Mouse (Mus musculus): ENCODE measurements around the gene Skap1.
"Not testable (repeated sequence)": the region's sequence is repeated elsewhere in the genome, so short reads cannot be mapped to it uniquely, and the experiment has no call there.

Skap1 gene

GRCm38 (mm10) chr11:96696168-96696727 is 231.9 kb downstream of the Skap1 start:
- no peak for DNase-seq (ENCODE audit: low spot score in 2 of 2)

DNA sequence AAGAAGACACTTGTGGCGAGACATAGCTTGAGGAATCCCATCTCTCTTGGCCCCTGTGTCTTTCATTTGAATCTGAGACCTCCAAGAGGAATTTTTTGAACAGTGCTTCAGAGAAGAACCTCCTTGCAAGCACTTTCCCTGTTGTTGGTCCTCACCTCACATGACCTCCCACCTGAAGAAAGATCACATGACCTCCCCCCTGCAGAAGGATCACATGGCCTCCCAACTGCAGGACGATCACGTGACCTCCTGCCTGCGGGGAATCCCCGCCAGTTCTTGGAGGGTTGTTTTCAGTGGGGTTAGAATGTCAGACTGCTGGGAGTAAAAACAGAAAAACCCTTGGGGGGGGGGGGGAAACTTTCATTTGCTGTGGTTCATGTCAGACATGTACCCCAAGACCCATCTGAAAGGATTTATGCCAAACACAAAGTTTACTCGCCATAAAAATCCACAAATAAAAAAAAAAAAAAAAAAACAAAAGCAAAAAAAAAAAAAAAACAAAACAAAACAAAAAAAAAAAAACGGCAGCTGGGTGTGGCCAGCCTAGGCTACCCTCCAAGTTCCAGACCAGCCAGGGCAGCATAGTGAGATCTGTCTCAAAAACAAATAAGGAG is 232.6 kb downstream of the Skap1 start:
- peak in 1 of 2 experiments; percentile 20 for DNase-seq (ENCODE audit: low spot score in 2 of 2)

DNA sequence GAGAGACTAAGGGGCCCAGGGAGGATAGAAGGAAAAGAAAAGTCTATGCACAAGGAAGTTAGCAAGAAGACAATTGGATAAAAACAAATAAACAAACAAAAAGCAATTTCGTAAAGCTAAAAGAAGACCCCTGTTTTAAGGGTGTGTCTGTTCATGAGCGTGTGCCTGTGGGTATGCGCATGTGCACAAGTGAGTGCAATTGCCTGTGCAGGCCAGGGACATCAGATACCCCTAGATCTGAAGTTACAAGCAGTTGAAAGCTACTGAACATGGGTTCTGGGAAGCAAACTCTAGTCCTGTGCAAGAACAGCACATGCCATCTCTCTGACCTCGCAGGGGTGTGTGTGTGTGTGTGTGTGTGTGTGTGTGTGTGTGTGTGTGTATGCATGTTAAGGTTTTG is 233.1 kb downstream of the Skap1 start:
- no peak for DNase-seq (ENCODE audit: low spot score in 2 of 2)

GRCm38 (mm10) chr11:96703813-96704212 is 239.4 kb downstream of the Skap1 start:
- no peak for DNase-seq (ENCODE audit: low spot score in 2 of 2)

DNA sequence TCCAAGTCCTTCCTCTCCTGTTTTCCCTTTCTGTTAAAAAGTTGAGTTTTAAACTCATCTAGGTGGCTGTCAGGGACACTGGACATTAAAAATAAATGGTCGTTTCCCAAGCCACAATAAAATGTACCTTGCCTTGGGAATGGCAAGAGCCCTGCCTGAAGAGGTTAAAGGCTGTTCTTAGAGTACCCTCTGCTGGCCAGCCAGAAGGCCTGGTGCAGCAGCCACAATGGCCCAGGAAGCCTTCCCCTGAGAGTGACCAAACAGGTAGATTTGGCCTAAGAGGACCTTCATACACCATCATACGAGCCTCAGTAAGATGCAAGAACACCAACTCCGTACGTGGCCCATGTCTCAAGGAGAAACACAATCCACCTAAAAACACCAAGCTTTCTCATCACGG is 246.9 kb downstream of the Skap1 start:
- no peak for DNase-seq (ENCODE audit: low spot score in 2 of 2)

DNA sequence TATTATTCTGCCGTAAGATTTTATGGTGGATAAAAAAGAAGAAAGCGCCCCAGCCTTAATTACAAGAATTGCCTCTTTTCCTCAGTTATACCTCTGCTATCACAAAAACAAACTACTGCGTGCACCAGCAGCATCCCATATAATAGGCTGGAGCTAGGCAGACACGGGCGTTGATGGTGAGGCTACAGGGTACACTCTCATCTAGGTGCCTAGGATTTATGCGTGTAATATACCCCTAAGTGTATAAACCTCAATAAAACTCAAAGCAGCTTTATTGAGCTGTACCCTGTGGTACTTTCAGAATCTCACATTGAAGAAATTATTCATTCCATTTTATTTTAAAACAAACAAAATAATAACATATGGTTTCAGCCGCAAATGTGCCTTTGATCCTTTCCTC is 247.3 kb downstream of the Skap1 start:
- no peak for DNase-seq (ENCODE audit: low spot score in 2 of 2)

GRCm38 (mm10) chr11:96713210-96714005 is 249.0 kb downstream of the Skap1 start:
- DNase-seq (ENCODE audit: low spot score in 2 of 2) = no peak

DNA sequence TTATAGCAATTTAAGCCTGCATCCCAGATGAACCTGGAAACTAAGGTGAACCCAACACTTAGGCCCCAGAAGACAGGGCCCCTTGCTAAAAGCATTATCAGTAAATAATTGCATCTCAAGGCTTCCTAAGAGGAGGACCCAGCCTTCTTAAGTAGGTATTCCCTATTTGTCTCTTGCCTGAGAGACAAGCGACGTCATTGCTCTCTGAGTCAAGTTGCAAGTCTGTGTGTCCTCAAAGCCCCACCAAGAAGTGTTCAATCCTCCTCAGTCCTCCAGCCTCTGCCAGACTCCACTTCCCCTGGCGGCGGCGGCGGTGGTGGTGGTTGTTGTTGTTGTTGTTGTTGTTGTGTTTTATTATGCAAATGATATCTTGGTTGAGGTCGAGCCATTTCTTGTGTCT is 249.6 kb downstream of the Skap1 start:
- DNase-seq (ENCODE audit: low spot score in 2 of 2) = no peak

- DNase-seq (ENCODE audit: low spot score in 2 of 2) = not testable (repeated sequence)
Measured at GRCm38 (mm10) chr11:96715168-96715567, 250.8 kb downstream of the Skap1 start.

- no peak for DNase-seq (ENCODE audit: low spot score in 2 of 2)
Measured at GRCm38 (mm10) chr11:96718609-96719008, 254.2 kb downstream of the Skap1 start.

GRCm38 (mm10) chr11:96725833-96726232 is 261.4 kb downstream of the Skap1 start:
- no peak for DNase-seq (ENCODE audit: low spot score in 2 of 2)

GRCm38 (mm10) chr11:96728577-96728976 is 264.2 kb downstream of the Skap1 start:
- DNase-seq (ENCODE audit: low spot score in 2 of 2) = no peak

DNA sequence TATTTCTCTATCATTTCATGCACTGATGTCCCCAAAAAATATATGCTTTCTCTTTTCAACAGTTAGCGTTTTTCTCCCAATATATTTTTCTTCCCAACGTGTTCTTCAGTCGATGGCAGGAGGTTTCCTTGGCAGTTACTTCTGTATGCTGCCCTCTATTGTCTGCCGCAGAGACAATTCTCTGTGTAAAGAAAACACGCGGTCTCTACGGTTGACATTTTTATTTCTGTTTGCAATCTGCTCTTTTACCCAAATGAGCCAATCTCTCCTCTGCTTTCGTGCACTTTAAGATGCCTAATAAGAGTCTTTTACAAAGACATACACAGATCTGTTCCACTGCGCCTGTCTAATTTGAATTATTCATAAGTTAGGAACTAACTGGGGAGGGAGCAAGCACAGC is 265.1 kb downstream of the Skap1 start:
- DNase-seq (ENCODE audit: low spot score in 2 of 2) = no peak

- DNase-seq (ENCODE audit: low spot score in 2 of 2) = no peak
Measured at GRCm38 (mm10) chr11:96730327-96730726, 265.9 kb downstream of the Skap1 start.

DNA sequence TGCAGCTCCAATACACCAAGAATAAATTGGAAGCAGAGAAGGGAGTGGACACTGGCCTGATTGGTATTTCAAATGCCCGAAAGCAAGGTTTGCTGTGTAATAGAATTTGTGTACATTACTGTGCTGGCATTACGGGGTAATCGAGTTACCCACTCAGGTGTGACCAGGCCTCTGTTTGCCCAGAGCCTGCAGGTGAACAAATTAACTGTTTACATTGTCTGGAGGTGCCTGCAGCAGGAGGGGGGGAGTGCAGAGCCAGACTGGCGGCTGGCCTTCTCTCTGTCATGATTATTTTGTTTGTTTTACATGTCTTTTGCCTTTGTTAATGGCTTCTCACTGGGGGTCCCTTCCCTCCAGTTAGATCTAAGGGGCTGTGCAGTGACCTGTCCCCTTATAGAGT is 268.3 kb downstream of the Skap1 start:
- no peak for DNase-seq (ENCODE audit: low spot score in 2 of 2)

DNA sequence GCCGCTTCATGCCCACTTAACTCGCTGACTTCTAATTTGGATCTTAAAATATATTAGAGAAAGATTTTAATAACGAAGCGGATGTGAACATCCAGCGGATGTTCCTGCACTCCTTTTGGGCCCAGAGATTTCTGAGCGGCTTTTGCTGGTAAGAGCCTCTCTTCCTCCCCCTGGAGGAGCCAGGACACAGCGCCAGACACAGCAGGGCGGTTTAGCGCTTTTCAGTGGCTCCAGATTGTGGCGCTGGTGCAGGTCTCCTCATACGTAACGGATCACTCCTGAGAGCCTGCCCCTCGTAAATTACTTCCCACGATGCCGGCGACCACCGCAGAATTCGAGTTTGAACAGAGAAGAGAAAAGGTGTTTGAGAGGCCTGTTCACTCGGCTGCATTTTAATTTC is 271.5 kb downstream of the Skap1 start:
- peak; percentile 6 to 20 for DNase-seq (ENCODE audit: low spot score in 2 of 2)

DNA sequence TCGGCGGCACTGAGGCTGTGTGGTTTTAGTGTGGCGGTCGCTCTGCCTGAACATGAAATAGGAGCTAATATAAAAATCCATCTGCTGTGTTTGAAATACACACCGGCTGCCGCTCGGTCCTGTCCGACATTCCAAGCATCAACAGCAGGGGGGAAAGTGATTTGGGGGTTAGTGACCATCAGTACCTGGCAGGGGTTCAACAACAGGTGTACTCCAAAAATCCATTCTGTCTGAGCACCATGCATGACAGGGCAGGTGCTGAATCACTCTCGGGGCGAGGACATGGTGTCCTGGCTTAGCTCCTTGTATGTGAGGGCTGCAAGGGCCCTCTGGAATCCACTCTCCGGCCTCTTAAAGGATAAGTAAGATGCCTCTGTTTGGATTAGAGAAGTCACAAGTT is 272.0 kb downstream of the Skap1 start:
- no peak for DNase-seq (ENCODE audit: low spot score in 2 of 2)

GRCm38 (mm10) chr11:96737673-96738471 is 273.5 kb downstream of the Skap1 start:
- DNase-seq (ENCODE audit: low spot score in 2 of 2) = no peak

DNA sequence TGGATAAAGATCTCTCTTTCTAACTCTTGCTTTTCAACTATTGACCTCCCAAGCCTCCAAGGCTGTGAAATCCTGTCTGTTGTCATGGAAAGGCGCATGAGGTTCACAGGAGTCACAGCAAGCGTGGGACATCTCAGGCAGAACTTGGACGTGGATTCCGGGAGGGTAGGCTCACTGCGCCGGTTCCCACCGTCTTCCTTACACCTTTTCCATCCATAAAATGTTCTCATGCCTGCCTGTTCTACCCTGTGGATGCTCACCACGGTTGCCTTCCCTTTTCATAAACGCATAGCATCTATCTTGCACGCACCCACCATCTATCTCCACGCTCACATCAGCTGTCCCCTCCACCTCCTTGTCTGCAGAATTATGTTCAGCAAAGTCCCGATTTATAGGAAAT is 276.4 kb downstream of the Skap1 start:
- no peak for DNase-seq (ENCODE audit: low spot score in 2 of 2)

DNA sequence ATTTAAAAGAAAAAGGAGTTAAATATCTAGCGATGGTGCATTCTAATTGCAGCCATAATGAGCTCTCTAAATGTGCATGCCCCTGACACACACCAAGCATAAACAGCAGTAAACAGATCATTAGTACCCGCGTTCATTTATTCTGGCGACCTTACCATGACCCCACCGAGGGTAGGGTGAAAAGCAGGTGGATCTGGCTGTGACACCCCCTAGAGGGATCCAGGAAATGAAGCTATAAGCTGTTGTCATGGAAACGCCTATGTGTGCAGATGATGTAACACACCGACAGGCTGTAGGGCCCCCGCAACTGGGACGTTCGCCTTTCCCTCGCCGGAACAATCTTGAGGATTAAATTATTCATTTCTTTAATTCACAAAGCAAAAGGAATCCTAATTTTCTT is 277.6 kb downstream of the Skap1 start:
- no peak for DNase-seq (ENCODE audit: low spot score in 2 of 2)

- no peak for DNase-seq (ENCODE audit: low spot score in 2 of 2)
Measured at GRCm38 (mm10) chr11:96743000-96743399, 278.6 kb downstream of the Skap1 start.

GRCm38 (mm10) chr11:96743891-96744290 is 279.5 kb downstream of the Skap1 start:
- DNase-seq (ENCODE audit: low spot score in 2 of 2) = no peak

All from heart, adult 9 months (tissue).